Mouse (Mus musculus) embryonic facial prominence, embryonic 11.5 days (tissue): ENCODE measurements around the gene Zfhx2. TPM values are rescaled to one million over a fixed set of nuclear protein-coding genes. Genes with fewer than 3 reads are reported as not detected.

Experiments
- ATAC-seq: fragments of 200-750 bp; cut with Nextera tagmentation; replicated peaks from 2 replicates; pipeline ENCODE4 v1.8.0; 2017; ENCODE audit warnings: low read depth; ENCODE audit not compliant: insufficient number of reproducible peaks, low FRiP score, low TSS enrichment
- DNase-seq: peaks from one replicate; pipeline ENCODE4 v3.0.0-alpha.2; 2015; ENCODE audit warnings: low spot score
- H3K27ac ChIP-seq: fragments of 300-500 bp; sonication (generic); replicated peaks from 2 replicates; pipeline ENCODE4 v1.5.1; 2014; ENCODE audit warnings: mild to moderate bottlenecking, low read depth, low read length, control low read depth
- H3K27me3 ChIP-seq: fragments of 300-500 bp; sonication (generic); 2 replicates; pipeline ENCODE4 v1.6.1; 2014; ENCODE audit warnings: mild to moderate bottlenecking, low read length, moderate library complexity, mixed read lengths; ENCODE audit not compliant: control insufficient read depth, insufficient read depth
- H3K36me3 ChIP-seq: fragments of 300-500 bp; sonication (generic); replicated peaks from 2 replicates; pipeline ENCODE4 v1.6.1; 2014; ENCODE audit warnings: low read depth, mild to moderate bottlenecking, low read length, moderate library complexity, mixed read lengths; ENCODE audit not compliant: control insufficient read depth, insufficient read depth
- H3K4me1 ChIP-seq: fragments of 300-500 bp; sonication (generic); 2 replicates; pipeline ENCODE4 v1.6.1; 2014; ENCODE audit warnings: low read length, mixed read lengths; ENCODE audit not compliant: control insufficient read depth, insufficient read depth
- H3K4me2 ChIP-seq: fragments of 300-500 bp; sonication (generic); 2 replicates; pipeline ENCODE4 v1.6.1; 2014; ENCODE audit warnings: low read depth, mild to moderate bottlenecking, control low read depth, low read length, moderate library complexity
- H3K4me3 ChIP-seq: fragments of 300-500 bp; sonication (generic); 2 replicates; pipeline ENCODE4 v1.5.1; 2014; ENCODE audit warnings: low read depth, low read length, control low read depth
- H3K9ac ChIP-seq: fragments of 300-500 bp; sonication (generic); replicated peaks from 2 replicates; pipeline ENCODE4 v1.6.1; 2014; ENCODE audit warnings: mild to moderate bottlenecking, control low read depth, low read length
- H3K9me3 ChIP-seq: fragments of 300-500 bp; sonication (generic); replicated peaks from 2 replicates; pipeline ENCODE4 v1.6.1; 2016; ENCODE audit warnings: mild to moderate bottlenecking, low read length, inconsistent platforms, mixed read lengths; ENCODE audit not compliant: control insufficient read depth
- WGBS: fragments of 180-500 bp; shearing (Covaris S2); extraction: QIAGEN DNeasy Blood & Tissue Kit; methylation state at CpG from one replicate; pipeline ENCODE4 v1.1.7; 2014; 5-methylcytosine and 5-hydroxymethylcytosine counted together
- polyA plus RNA-seq: library from polyadenylated mRNA; unstranded; fragments of >200 nt; fragmentation: Nextera tagmentation; extraction: Ambion mirVana; gene quantifications from 2 replicates; pipeline ENCODE4 v1.2.1, GENCODE M21; 2014

Gene Zfhx2
- polyA plus RNA-seq, 1 experiment from 2014 or later: 4.5 TPM

- ATAC-seq (no peak), DNase-seq (no peak)
- Histone ChIP-seq H3K4me3 (no peak overlapping the region), H3K27me3 (no peaks in the 10 kb centered on the region), H3K4me2 (no peak overlapping the region), H3K27ac (no peak overlapping the region), H3K9me3 (no peaks in the 10 kb centered on the region), H3K9ac (no peak overlapping the region), H3K4me1 (no peaks in the 10 kb centered on the region; the same call in 1 of the 2 replicates), H3K36me3 (peaks cover 4% of the 10 kb centered on the region)
- 85% methylated on average over 8 of the region's 8 CpGs for WGBS
These were observed 26.1 kb downstream of the Zfhx2 start for GRCm38 (mm10) chr14:55066042-55066441.

GRCm38 (mm10) chr14:55065391-55065790, 26.7 kb downstream of the Zfhx2 start:
- no peaks in the 10 kb centered on the region; the same call in 1 of the 2 replicates for H3K4me1 ChIP-seq
- no peaks in the 10 kb centered on the region for H3K27me3 ChIP-seq
- no peak overlapping the region for H3K4me3 ChIP-seq
- WGBS: 89% methylated on average over 13 of the region's 13 CpGs
- H3K36me3 ChIP-seq: peaks cover 4% of the 10 kb centered on the region
- no peaks in the 10 kb centered on the region for H3K9me3 ChIP-seq
- no peak for DNase-seq
- no peak overlapping the region for H3K4me2 ChIP-seq
- H3K27ac ChIP-seq: no peak overlapping the region
- H3K9ac ChIP-seq: no peak overlapping the region
- ATAC-seq: no peak

- no peak overlapping the region for H3K4me2 ChIP-seq
- H3K27me3 ChIP-seq: no peaks in the 10 kb centered on the region
- H3K4me3 ChIP-seq: no peak overlapping the region
- no peaks in the 10 kb centered on the region; the same call in 1 of the 2 replicates for H3K4me1 ChIP-seq
- DNase-seq: no peak
- H3K27ac ChIP-seq: no peak overlapping the region
- no peak for ATAC-seq
- WGBS: 74% methylated on average over 35 of the region's 35 CpGs
- peaks cover 4% of the 10 kb centered on the region for H3K36me3 ChIP-seq
- H3K9me3 ChIP-seq: no peaks in the 10 kb centered on the region
- no peak overlapping the region for H3K9ac ChIP-seq
These were observed 27.4 kb downstream of the Zfhx2 start for GRCm38 (mm10) chr14:55064481-55065370.

GRCm38 (mm10) chr14:55063581-55064381, 28.3 kb downstream of the Zfhx2 start:
- Histone ChIP-seq H3K4me2 (no peak overlapping the region), H3K36me3 (peaks cover 4% of the 10 kb centered on the region), H3K27me3 (no peaks in the 10 kb centered on the region), H3K27ac (no peak overlapping the region), H3K4me3 (no peak overlapping the region), H3K4me1 (no peaks in the 10 kb centered on the region; the same call in 1 of the 2 replicates), H3K9me3 (no peaks in the 10 kb centered on the region), H3K9ac (no peak overlapping the region)
- WGBS: 85% methylated on average over 22 of the region's 22 CpGs
- DNase-seq (no peak), ATAC-seq (no peak)

- DNase-seq (no peak), ATAC-seq (no peak)
- Histone ChIP-seq H3K36me3 (peaks cover 4% of the 10 kb centered on the region), H3K27ac (no peak overlapping the region), H3K27me3 (no peaks in the 10 kb centered on the region), H3K4me1 (no peaks in the 10 kb centered on the region; the same call in 1 of the 2 replicates), H3K9ac (no peak overlapping the region), H3K4me3 (no peak overlapping the region), H3K4me2 (no peak overlapping the region), H3K9me3 (no peaks in the 10 kb centered on the region)
- 92% methylated on average over 5 of the region's 5 CpGs for WGBS
These were observed 29.0 kb downstream of the Zfhx2 start for GRCm38 (mm10) chr14:55063117-55063516.

- Histone ChIP-seq H3K27ac (no peak overlapping the region), H3K4me3 (no peak overlapping the region), H3K36me3 (peaks cover 4% of the 10 kb centered on the region), H3K4me2 (0 out of 2 replicates have a peak overlapping the region, but pooled peaks have one; percentile 7), H3K27me3 (no peaks in the 10 kb centered on the region), H3K4me1 (no peaks in the 10 kb centered on the region; the same call in 1 of the 2 replicates), H3K9ac (0 out of 2 replicates have a peak overlapping the region, but pooled peaks have one; percentile 3), H3K9me3 (no peaks in the 10 kb centered on the region)
- DNase-seq (peak; percentile 38), ATAC-seq (peak; percentile 55; the same call in 1 of the 2 replicates)
- 22% methylated on average over 17 of the region's 17 CpGs for WGBS
These were observed 29.5 kb downstream of the Zfhx2 start for GRCm38 (mm10) chr14:55062626-55063025.

- Histone ChIP-seq H3K9me3 (no peaks in the 10 kb centered on the region), H3K27ac (no peak overlapping the region), H3K27me3 (no peaks in the 10 kb centered on the region), H3K36me3 (peaks cover 3% of the 10 kb centered on the region), H3K4me1 (no peaks in the 10 kb centered on the region; the same call in 1 of the 2 replicates), H3K9ac (no peak overlapping the region; the same call in 1 of the 2 replicates), H3K4me2 (no peak overlapping the region), H3K4me3 (no peak overlapping the region)
- 42% methylated on average over 7 of the region's 7 CpGs for WGBS
- no peak for DNase-seq
- ATAC-seq: no peak
These were observed 30.3 kb downstream of the Zfhx2 start for GRCm38 (mm10) chr14:55061845-55062244.
